Mouse (Mus musculus) heart, postnatal 4 days (tissue): ENCODE measurements around the gene Gnb1l. TPM values are rescaled to one million over a fixed set of nuclear protein-coding genes. Genes with fewer than 3 reads are reported as not detected.

Experiments used
- DNase-seq: peaks from one replicate; pipeline ENCODE4 v3.0.0; 2021
- total RNA-seq, 2 experiments: library from RNA; stranded (reverse); gene quantifications; 2 replicates each; pipeline ENCODE4 v1.2.3; 2021

The Gnb1l gene
- total RNA-seq, 2 experiments from 2014 or later = 6.3 to 7.9 TPM

DNA sequence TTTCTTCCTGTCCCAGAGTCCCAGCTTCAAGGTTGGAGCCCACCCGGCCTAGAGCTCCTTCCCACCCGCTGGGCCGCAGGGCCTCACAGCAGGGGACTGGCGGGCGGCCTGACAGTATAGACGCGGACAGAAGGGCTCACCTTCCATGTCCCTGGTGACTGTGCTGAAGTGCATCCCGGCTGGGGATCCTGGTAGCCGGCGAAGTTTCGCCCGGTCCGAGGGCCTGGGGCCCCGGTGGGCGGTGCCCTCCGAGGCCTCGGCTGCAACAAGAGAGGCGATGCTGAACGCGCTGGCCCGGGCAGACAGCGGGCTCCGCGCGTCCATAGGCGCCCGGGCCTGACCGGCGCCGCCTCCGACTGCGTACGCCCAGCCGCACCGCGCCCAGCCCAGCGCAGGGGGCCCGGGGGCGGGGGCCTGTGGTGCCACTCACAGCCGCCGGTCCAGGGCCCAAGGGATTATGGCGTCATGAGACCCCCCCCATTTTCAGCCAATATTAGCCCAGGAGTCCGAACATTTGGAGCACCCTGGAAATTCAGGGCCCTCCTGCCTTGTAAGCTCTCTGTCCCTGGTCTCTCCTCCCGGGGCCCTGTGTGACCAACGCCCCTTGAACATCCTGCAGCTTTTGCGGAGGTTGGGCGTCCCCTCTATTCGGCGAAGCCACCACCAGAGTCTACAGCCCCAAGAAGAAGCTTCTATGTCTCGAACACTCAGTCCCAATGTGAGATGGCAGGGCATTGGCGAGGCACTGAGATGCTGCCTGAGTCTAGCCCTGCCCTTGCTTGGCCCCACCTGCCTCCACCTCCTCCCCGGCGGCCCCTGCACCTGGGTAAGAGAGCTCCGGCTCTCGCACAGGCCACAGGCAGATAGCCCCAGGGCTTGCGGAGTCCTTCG lies 89.6 kb downstream of the Gnb1l start:
- no peak for DNase-seq

- DNase-seq = no peak
Observed at GRCm38 (mm10) chr16:18588738-18589055, 90.2 kb downstream of the Gnb1l start.

- DNase-seq = no peak
Observed at GRCm38 (mm10) chr16:18589080-18589621, 90.6 kb downstream of the Gnb1l start.

GRCm38 (mm10) chr16:18589804-18590790 lies 91.6 kb downstream of the Gnb1l start, which contains the start of gene Tbx1:
Gene Tbx1, minus strand, starts transcription at chr16:18590671.
- DNase-seq = no peak

DNA sequence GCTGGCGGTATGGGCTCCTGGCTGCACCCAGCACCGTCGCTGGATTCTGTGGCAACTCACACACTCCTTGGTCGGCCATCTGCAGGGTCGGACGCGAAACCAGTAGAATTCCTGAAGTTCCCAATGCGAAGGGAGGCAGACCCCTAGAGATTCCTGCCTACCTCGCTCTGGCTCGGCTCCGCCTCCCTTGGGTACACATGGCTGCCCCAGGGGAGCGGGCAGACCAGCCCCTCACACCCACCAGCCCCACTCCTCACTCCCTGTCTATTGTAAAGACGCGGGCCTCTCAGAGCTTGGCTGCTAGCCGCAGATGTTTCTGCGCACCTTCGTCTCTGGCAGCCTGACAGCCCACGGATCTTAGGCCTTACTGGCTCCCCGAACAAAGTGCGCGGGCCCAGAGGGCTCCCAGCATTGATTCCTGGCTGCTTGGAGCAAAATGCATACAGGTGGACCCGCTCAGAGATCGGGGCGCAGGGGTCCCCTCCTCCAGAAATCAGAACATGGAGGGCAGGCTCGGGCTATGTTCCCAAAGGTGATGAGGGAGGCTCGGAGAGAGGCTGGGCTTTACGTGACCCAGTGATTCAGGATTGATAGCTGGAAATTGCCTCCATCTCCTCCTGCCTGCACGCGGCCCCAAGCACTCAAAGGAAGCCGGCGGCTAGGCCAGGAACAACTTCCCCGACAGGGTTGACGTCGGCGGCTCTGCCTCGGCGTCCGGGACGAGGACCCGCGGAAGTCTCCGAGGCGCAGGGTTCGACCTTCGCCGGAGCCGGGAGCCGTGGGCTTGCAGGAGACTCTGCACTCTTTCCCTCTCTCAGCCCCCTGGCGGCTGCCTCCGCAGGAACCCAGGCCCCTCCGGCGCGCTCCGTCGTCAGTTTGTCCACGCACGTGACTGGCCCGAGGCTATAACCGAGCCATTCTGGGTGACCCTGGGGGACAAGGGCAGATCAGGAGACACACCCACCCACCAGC lies 92.8 kb downstream of the Gnb1l start:
- DNase-seq = peak; percentile 52

- no peak for DNase-seq
Observed at GRCm38 (mm10) chr16:18593930-18594329, 95.4 kb downstream of the Gnb1l start.

DNA sequence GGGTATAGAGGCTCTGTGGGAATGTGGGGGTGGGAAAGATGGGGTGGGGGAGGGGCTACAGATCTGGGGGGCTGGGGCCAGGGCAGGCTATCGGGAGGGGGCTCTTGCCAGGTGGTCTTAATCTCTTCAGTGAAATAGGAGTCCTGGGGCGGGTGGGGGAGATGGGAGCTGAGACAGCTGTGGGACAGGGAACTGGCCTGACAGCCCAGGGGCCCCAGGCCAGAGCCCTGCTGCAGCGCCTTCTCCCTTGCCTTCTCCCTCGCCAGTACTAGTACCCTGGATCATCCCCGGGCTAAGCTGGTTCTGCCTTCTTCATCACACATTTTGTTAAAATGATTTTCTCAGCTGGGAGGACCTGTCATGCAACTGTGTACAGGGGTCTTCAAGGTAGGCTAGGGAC lies 97.7 kb downstream of the Gnb1l start:
- no peak for DNase-seq

DNA sequence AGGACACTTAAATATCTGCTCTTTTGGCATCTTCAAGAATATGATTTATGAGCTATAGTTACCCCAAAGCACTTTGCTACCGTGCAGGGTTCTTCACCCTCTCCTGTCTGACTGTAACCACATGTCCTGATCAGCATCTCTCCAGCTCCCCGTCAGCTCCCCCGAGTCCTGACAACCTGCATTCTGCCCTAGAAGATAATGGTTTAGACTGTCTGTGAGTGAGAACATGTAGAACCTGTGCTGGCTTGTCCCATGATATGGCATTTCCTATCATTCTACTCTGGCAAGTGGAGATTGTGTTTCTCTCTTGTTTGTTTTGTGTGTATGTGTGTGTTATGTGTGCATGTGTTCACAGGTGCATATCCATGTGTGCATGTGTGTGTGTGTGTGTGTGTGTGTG lies 99.5 kb downstream of the Gnb1l start:
- DNase-seq = no peak

GRCm38 (mm10) chr16:18601447-18601846 lies 102.9 kb downstream of the Gnb1l start:
- no peak for DNase-seq

- DNase-seq = peak; percentile 78
Observed at GRCm38 (mm10) chr16:18604267-18604701, 105.8 kb downstream of the Gnb1l start.

DNA sequence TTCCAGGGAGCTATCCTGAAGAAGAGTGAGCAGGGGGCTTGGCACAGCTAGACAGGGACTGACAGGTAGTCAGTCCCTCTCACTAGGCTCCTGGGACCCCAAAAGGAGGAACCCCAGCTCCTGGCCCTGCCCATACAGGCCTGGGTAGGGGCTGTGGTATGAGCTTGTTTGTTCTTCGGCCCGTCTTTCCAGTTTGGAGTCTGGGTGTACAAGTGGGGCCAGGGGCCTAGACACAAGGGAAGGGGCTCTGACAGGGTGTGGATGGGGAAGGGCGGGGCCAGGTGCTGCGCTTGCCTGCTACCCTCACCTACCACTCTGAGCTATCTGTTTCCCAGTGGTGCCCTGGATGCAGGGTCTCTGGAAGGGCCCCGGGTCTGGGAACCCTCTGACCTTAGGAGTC lies 107.2 kb downstream of the Gnb1l start:
- DNase-seq = no peak

DNA sequence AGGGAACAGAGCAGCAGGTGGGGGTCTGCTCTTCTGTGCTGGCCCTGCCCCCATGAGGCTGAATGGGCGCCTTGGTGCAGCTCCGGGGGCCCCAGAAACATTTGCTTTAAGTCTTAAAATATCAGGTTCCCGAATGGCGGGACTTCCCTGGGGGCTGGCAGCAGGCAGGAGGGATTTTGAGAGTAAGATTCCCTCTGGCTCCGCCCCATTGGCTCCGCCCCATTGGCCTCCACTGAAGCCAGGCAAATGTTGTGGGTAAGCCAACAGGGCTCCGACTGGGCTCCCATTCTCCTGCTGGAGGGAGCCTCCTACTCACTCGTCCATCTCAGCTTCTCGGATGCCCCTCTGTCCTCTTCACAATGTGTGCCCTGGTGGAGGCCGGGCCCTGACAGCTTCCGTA lies 109.7 kb downstream of the Gnb1l start:
- DNase-seq = no peak

DNA sequence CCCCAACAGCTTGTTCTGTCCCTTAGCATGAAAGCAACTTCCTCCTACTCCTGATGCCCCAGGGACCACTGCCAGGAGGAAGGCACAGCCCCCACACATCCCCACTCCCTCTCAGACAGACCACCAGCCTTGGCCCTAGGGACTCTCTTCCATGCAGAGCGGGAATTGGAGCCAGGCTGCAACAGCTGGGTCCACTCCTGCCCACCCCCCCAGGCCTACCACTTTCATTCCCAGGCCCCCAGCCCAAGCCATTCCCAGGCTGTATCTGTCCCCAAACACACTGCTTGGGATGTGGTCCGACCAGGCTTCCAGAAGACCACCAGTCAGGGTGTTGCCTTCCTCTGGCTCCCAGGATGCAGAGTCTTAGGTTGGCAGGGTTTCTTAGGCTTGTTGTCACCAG lies 110.6 kb downstream of the Gnb1l start:
- DNase-seq = no peak

DNA sequence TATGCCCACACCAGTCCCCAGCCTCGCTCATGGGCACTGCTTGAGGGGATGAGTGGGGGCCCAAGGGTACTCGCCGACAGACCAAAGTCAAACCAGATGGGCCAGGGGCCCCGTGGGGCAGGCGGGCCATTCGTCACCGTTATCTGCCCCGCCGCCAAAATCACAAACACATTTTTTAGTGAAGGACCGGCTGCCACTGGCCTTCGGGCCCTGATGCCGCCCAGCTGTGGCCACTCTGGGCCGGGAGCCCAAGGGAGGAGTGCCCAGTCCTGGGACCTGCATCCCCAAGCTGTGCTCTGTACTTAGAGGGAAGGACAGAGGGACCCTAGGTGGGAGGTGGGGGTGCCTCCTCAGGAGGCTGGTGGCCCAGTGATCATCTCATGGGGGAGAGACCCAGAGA lies 113.2 kb downstream of the Gnb1l start:
- DNase-seq = no peak

- DNase-seq = no peak
Observed at GRCm38 (mm10) chr16:18613301-18613700, 114.8 kb downstream of the Gnb1l start.

Other genes with a start within 250 kb of the Gnb1l start
- 100 to 1,000 TPM; 130 to 137 TPM for gene Ranbp1, start 250.0 kb upstream of the Gnb1l start, total RNA-seq
- gene Gm49776, start 240.4 kb upstream of the Gnb1l start, total RNA-seq = not detected
- 10 to 100 TPM; 33.0 to 40.3 TPM for gene Dgcr8, start 209.5 kb upstream of the Gnb1l start, total RNA-seq
- 10 to 100 TPM; 47.0 to 48.8 TPM for gene Tango2, start 150.6 kb upstream of the Gnb1l start, total RNA-seq
- gene Arvcf, start 150.5 kb upstream of the Gnb1l start, total RNA-seq = 10 to 100 TPM; 43.5 to 44.2 TPM
- gene Txnrd2, start 72.3 kb upstream of the Gnb1l start, total RNA-seq = 10 to 100 TPM; 26.7 to 29.0 TPM
- 100 to 1,000 TPM; 116 to 122 TPM for gene Comt, start 71.9 kb upstream of the Gnb1l start, total RNA-seq
- 1 to 10 TPM; 5.5 to 5.6 TPM for gene Rtl10, start 188 bp downstream of the Gnb1l start, total RNA-seq
- under 1 TPM; 0.55 to 0.68 TPM for gene Tbx1, start 92.0 kb downstream of the Gnb1l start, total RNA-seq
- 1 to 10 TPM in 1 of 2 experiments, under 1 TPM in 1; 0.32 to 1.1 TPM for gene Gp1bb, start 123.7 kb downstream of the Gnb1l start, total RNA-seq
- 1 to 10 TPM; 4.0 to 5.1 TPM for gene Gm49601, start 127.7 kb downstream of the Gnb1l start, total RNA-seq
- gene Sept5, start 131.2 kb downstream of the Gnb1l start, total RNA-seq = 10 to 100 TPM; 10.4 to 15.2 TPM